Mouse (Mus musculus) kidney, adult 2 months (tissue): ENCODE measurements at regions not wholly inside any gene's neighbourhood (a gene's known extent, or its start where the extent isn't known, plus 50 kb on each side); places are given as distances from the start of the nearest gene placed in this dataset.
"Not testable (repeated sequence)": the region's sequence is repeated elsewhere in the genome, so short reads cannot be mapped to it uniquely, and the experiment has no call there.

ENCODE experiments used
- DNase-seq: peaks from one replicate; pipeline ENCODE4 v3.0.0; 2021
- H3K27ac ChIP-seq: fragments of 200-500 bp; 2 replicates; pipeline ENCODE4 v1.5.1; 2012; ENCODE audit warnings: low read depth, low read length, control low read depth, inconsistent platforms; ENCODE audit not compliant: insufficient read depth
- H3K27me3 ChIP-seq: fragments of 200-500 bp; replicated peaks from 2 replicates; pipeline ENCODE4 v1.6.1; 2012; ENCODE audit warnings: mild to moderate bottlenecking, moderate library complexity, low read length, inconsistent platforms; ENCODE audit not compliant: control insufficient read depth, insufficient read depth
- H3K36me3 ChIP-seq: fragments of 200-500 bp; 2 replicates; pipeline ENCODE4 v1.6.1; 2012; ENCODE audit warnings: mild to moderate bottlenecking, moderate library complexity, low read length, inconsistent platforms; ENCODE audit not compliant: control insufficient read depth, insufficient read depth
- H3K4me1 ChIP-seq: fragments of 200-500 bp; 2 replicates; pipeline ENCODE4 v1.6.1; 2011; ENCODE audit warnings: low read length; ENCODE audit not compliant: control insufficient read depth, insufficient read depth
- H3K4me3 ChIP-seq: fragments of 200-500 bp; 2 replicates; pipeline ENCODE4 v1.5.1; 2011; ENCODE audit warnings: mild to moderate bottlenecking, low read depth, low read length, control low read depth; ENCODE audit not compliant: insufficient read depth
- CTCF ChIP-seq: fragments of 200-500 bp; conservative IDR thresholded peaks from 2 replicates; pipeline ENCODE4 v1.5.1; 2011; ENCODE audit warnings: low read depth, mild to moderate bottlenecking, control low read depth, low read length, moderate library complexity, mixed read lengths; ENCODE audit not compliant: insufficient read depth, insufficient read length
- POLR2A ChIP-seq: fragments of 200-500 bp; IDR thresholded peaks from one replicate; pipeline ENCODE4 v1.6.1; 2011; ENCODE audit warnings: low read depth, low read length, control low read depth
- WGBS: fragments of 180-500 bp; shearing (Covaris S2); methylation state at CpG from one replicate; pipeline ENCODE4 v1.1.7; 2018; 5-methylcytosine and 5-hydroxymethylcytosine counted together

DNA sequence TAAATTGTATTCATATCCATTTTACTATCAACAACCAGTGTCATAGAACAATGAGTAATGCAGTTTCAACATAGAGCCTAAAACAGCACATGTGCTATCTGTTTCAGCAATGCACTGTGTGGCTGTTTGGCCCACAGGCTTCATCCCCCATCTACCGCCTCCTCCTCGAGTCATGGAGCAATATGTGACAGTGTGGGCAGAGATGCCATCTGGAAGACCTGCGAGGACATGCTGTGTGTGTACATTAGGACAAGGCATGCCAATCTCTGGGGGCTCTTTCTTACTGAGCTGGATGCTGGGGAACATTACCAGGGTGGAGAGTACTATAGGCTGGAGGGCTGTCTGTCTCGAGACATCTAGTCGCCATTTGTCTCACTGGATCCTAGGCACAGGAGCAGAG is 101.5 kb upstream of the Fam84a start:
- 91% methylated on average over 5 of the region's 5 CpGs for WGBS
- Histone ChIP-seq H3K4me1 (no peaks in the 10 kb centered on the region), H3K36me3 (no peaks in the 10 kb centered on the region), H3K4me3 (no peak overlapping the region), H3K27me3 (no peaks in the 10 kb centered on the region), H3K27ac (no peak overlapping the region)
- no peak for DNase-seq
- TF ChIP-seq POLR2A (no peak), CTCF (no peak)

DNA sequence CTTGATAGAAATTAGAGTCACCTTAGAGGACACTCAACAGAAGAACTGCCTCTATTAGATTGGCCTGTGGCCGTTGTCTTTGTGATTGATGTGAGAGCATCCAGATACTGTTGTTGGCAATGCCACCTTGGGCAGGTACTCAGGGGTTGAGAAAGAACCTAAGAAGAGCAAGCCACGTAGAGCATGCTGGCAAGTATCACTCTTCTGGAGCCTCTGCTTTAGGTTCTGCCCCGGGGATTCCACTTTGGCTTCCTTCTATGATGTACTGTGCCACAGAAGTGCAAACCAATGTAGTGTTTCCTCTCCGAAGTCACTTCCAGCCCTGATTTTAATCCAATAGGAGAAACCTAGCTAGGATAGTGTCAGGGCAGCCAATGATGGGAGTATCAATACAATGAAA is 98.3 kb upstream of the Fam84a start:
- H3K27ac ChIP-seq = no peak overlapping the region
- no peaks in the 10 kb centered on the region for H3K36me3 ChIP-seq
- no peaks in the 10 kb centered on the region for H3K4me1 ChIP-seq
- 86% methylated on average over 4 of the region's 4 CpGs for WGBS
- H3K27me3 ChIP-seq = no peaks in the 10 kb centered on the region
- no peak overlapping the region for H3K4me3 ChIP-seq
- DNase-seq = no peak
- TF ChIP-seq POLR2A (no peak), CTCF (no peak)

DNA sequence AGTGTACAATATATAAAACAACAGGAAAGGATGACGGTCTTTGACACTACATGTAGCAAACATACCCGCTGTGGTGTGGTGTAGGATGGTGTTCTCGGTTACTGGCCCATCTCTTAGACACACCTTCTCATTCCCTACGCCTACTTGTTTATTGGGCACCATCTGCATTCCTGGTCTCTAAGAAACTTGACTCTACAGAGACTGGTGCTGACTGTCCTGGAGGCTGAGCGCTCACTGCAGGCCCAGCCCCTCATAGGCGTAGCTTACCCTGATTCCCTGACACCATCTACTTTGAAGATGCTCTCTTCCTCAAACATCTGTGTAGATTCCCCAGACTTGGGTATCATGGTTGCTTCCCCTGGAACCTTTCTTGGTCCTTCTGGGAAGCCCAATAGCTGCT is 90.9 kb upstream of the Fam84a start:
- not testable (repeated sequence) for H3K36me3 ChIP-seq, H3K4me1 ChIP-seq, H3K4me3 ChIP-seq, DNase-seq, H3K27ac ChIP-seq, H3K27me3 ChIP-seq
- WGBS = 94% methylated on average over 6 of the region's 6 CpGs

GRCm38 (mm10) chr12:14237699-14238098 is 85.8 kb upstream of the Fam84a start:
- Histone ChIP-seq H3K27me3 (no peaks in the 10 kb centered on the region), H3K36me3 (no peaks in the 10 kb centered on the region), H3K4me3 (no peak overlapping the region), H3K4me1 (no peaks in the 10 kb centered on the region), H3K27ac (no peak overlapping the region)
- DNase-seq = no peak
- TF ChIP-seq POLR2A = no peak
- TF ChIP-seq CTCF = no peak

DNA sequence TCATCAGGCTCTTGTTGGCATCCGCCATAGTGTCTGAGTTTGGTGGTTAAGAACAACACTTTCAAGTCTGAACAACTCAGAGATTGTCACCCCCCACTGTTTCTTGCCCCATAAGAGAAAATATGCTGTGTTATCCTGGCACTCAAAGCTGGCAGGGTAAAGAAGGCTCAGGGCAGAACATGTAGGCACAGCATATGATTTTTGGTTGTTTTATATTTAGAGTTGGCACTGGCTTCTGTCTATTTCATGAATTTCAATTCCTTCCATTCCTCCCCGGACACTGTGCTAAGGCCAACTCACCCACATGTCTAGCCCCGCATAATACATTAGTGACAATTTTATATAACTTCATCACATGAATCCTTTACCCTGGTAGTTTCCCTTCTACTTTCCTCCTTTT is 83.5 kb upstream of the Fam84a start:
- Histone ChIP-seq H3K36me3 (no peaks in the 10 kb centered on the region), H3K4me3 (no peak overlapping the region), H3K27me3 (no peaks in the 10 kb centered on the region), H3K4me1 (no peaks in the 10 kb centered on the region), H3K27ac (no peak overlapping the region)
- DNase-seq = no peak
- TF ChIP-seq POLR2A = no peak
- no peak for TF ChIP-seq CTCF
- 89% methylated on average over 3 of the region's 3 CpGs for whole genome bisulfite sequencing

DNA sequence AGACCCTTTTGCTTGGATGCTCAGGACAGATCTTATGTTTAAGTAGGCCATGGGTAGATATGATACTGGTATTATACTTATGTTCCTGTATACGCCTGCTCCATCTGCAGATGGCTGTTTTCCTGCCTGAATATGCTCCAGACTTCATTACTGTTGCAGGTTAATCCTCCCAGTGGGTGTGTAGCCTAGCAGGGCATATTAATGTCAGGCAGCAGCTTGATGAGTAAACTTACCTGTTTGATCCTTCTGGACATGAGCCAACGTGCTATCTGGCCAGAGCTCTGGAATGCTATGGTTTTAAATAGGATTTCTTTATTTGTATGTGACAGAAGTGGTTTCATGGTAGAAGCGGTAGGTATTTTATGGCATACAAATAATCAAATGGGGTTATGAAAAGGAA is 60.8 kb upstream of the Fam84a start:
- H3K27ac ChIP-seq = no peak overlapping the region
- 71% methylated on average over 3 of the region's 3 CpGs for WGBS
- TF ChIP-seq POLR2A = no peak

GRCm38 (mm10) chr12:14209881-14210280 is 58.0 kb upstream of the Fam84a start:
- no peaks in the 10 kb centered on the region for H3K36me3 ChIP-seq
- no peak for DNase-seq
- no peak for TF ChIP-seq POLR2A
- no peak for TF ChIP-seq CTCF
- H3K27me3 ChIP-seq = no peaks in the 10 kb centered on the region
- no peaks in the 10 kb centered on the region for H3K4me1 ChIP-seq
- no peak overlapping the region for H3K4me3 ChIP-seq
- no peak overlapping the region for H3K27ac ChIP-seq

More for the DNA sequence above, 60.8 kb upstream of the Fam84a start:
- no peak for DNase-seq
- Histone ChIP-seq H3K4me1 (no peaks in the 10 kb centered on the region), H3K36me3 (no peaks in the 10 kb centered on the region), H3K4me3 (no peak overlapping the region), H3K27me3 (no peaks in the 10 kb centered on the region)

GRCm38 (mm10) chr12:14207288-14207687 is 55.4 kb upstream of the Fam84a start:
- WGBS = 61% methylated on average over 1 of the region's 1 CpGs
- H3K4me3 ChIP-seq = no peak overlapping the region
- H3K4me1 ChIP-seq = no peaks in the 10 kb centered on the region
- no peak for DNase-seq
- no peaks in the 10 kb centered on the region for H3K27me3 ChIP-seq
- TF ChIP-seq POLR2A (no peak), CTCF (no peak)
- H3K36me3 ChIP-seq = no peaks in the 10 kb centered on the region
- H3K27ac ChIP-seq = no peak overlapping the region

DNA sequence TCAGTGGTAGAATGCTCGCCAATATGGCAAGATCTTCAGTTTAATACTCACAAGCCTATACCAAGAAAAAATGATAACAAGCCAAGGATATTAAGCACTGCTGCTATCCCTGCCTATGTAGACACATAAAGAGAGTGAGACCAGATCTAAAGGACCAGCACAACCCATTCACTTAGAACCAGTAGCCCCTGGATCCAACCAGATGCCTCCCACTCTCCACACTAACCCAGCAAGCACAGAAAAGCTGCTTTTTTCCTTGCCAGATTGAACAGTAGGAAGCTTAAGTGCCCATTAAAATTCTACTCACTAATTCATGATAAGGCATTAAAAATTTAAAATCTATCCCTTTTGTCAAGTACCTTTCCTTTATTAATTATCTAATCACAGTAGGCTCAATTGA is 52.6 kb upstream of the Fam84a start:
- Histone ChIP-seq H3K36me3 (no peaks in the 10 kb centered on the region), H3K4me1 (no peaks in the 10 kb centered on the region), H3K27me3 (no peaks in the 10 kb centered on the region), H3K27ac (no peak overlapping the region), H3K4me3 (no peak overlapping the region)
- TF ChIP-seq CTCF (no peak), POLR2A (no peak)
- 52% methylated on average over 1 of the region's 1 CpGs for WGBS
- DNase-seq = no peak
